Mouse (Mus musculus) midbrain, postnatal 0 days (tissue): ENCODE data around the gene Cyp27b1. TPM values are rescaled to one million over a fixed set of nuclear protein-coding genes. Genes with fewer than 3 reads are reported as not detected.
A peak's percentile ranks its signal among the peaks of the same experiment; 100 is the strongest.

ENCODE experiments used
- ATAC-seq: fragments of 200-750 bp; cut with Nextera tagmentation; 2 replicates; pipeline ENCODE4 v1.8.0; 2017; ENCODE audit warnings: moderate number of reproducible peaks, mild to moderate bottlenecking, moderate TSS enrichment, moderate library complexity; ENCODE audit not compliant: low FRiP score
- DNase-seq: peaks from one replicate; pipeline ENCODE4 v3.0.0-alpha.2; 2015; ENCODE audit warnings: low spot score
- H3K27ac ChIP-seq: fragments of 300-500 bp; sonication (generic); 2 replicates; pipeline ENCODE4 v1.5.1; 2014; ENCODE audit warnings: low read depth, mild to moderate bottlenecking, low read length, mixed read lengths
- H3K27me3 ChIP-seq: fragments of 300-500 bp; sonication (generic); 2 replicates; pipeline ENCODE4 v1.6.1; 2014; ENCODE audit warnings: low read length, control low read depth, mixed read lengths; ENCODE audit not compliant: insufficient read depth
- H3K36me3 ChIP-seq: fragments of 300-500 bp; sonication (generic); 2 replicates; pipeline ENCODE4 v1.6.1; 2014; ENCODE audit warnings: low read length, control low read depth, mixed read lengths; ENCODE audit not compliant: insufficient read depth
- H3K4me1 ChIP-seq: fragments of 300-500 bp; sonication (generic); 2 replicates; pipeline ENCODE4 v1.6.1; 2014; ENCODE audit warnings: mild to moderate bottlenecking, control low read depth, antibody characterized with exemption, low read length, mixed read lengths; ENCODE audit not compliant: insufficient read depth
- H3K4me2 ChIP-seq: fragments of 300-500 bp; sonication (generic); 2 replicates; pipeline ENCODE4 v1.6.1; 2014; ENCODE audit warnings: low read depth, mild to moderate bottlenecking, low read length, mixed read lengths; ENCODE audit not compliant: poor library complexity, severe bottlenecking
- H3K4me3 ChIP-seq: fragments of 300-500 bp; sonication (generic); 2 replicates; pipeline ENCODE4 v1.5.1; 2014; ENCODE audit warnings: low read depth, mild to moderate bottlenecking, low read length, moderate library complexity
- H3K9ac ChIP-seq: fragments of 300-500 bp; sonication (generic); replicated peaks from 2 replicates; pipeline ENCODE4 v1.6.1; 2014; ENCODE audit warnings: mild to moderate bottlenecking, low read length, moderate library complexity, mixed read lengths; ENCODE audit not compliant: poor library complexity, severe bottlenecking
- H3K9me3 ChIP-seq: fragments of 300-500 bp; sonication (generic); 2 replicates; pipeline ENCODE4 v1.6.1; 2016; ENCODE audit warnings: low read length, control low read depth
- CTCF ChIP-seq: IDR thresholded peaks from 2 replicates; pipeline ENCODE4 v1.5.1; 2016; ENCODE audit warnings: antibody characterized with exemption, mild to moderate bottlenecking
- WGBS: fragments of 180-500 bp; shearing (Covaris S2); extraction: QIAGEN DNeasy Blood & Tissue Kit; methylation state at CpG from one replicate; pipeline ENCODE4 v1.1.7; 2014; 5-methylcytosine and 5-hydroxymethylcytosine counted together
- polyA plus RNA-seq: library from polyadenylated mRNA; unstranded; fragments of >200 nt; fragmentation: Nextera tagmentation; extraction: Ambion mirVana; gene quantifications from 2 replicates; pipeline ENCODE4 v1.2.1, GENCODE M21; 2015
- total RNA-seq: library from RNA; depleted of rRNA; stranded (reverse); fragments of >200 nt; gene quantifications from 2 replicates; pipeline ENCODE4 v1.2.3, GENCODE M21; 2014

Cyp27b1 gene
- total and polyA plus RNA-seq, 2 experiments from 2014 or later, result 0.22 TPM; not detected in 1

DNA sequence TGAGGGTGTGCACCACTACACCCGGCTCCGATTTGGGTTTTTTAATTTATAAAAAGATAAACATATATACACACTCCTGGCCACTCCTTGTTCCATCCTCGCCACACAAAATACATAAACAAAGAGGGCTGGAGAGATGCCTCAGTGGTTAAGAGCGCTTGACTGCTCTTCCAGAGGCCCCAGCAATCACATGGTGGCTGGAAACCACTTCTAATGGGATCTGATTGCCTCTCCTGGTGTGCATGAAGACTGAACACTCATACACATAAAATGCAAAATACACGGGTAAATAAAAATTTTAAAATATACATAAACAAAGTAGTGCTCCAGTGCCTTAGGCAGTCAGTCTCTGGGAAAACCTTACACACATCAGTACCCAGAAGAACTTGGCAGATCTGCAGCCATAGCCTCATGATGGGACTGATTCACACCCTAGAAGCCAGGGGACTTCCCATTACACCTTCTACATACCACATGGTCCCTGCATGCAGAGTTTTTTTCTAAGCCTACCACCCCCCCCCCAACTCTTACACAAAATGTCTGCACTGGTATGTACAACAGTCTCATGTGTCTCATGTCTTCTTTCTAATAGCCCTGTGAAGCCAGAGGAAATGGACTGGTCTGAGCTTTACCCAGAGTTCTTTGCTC lies 5.5 kb upstream of the Cyp27b1 start:
- H3K36me3 ChIP-seq, result no peaks in the 10 kb centered on the region
- TF ChIP-seq CTCF, result no peak
- H3K27me3 ChIP-seq, result peaks cover 5% of the 10 kb centered on the region; the same call in 1 of the 2 replicates
- peak overlapping the region; percentile 79 for H3K4me3 ChIP-seq
- H3K9ac ChIP-seq, result 0 out of 2 replicates have a peak overlapping the region, but pooled peaks have one; percentile 71
- H3K4me2 ChIP-seq, result peak overlapping the region; percentile 94
- H3K9me3 ChIP-seq, result no peaks in the 10 kb centered on the region
- no peak for DNase-seq
- 18% methylated on average over 5 of the region's 5 CpGs for WGBS
- no peak for ATAC-seq
- no peak overlapping the region for H3K27ac ChIP-seq
- no peaks in the 10 kb centered on the region; the same call in 1 of the 2 replicates for H3K4me1 ChIP-seq

DNA sequence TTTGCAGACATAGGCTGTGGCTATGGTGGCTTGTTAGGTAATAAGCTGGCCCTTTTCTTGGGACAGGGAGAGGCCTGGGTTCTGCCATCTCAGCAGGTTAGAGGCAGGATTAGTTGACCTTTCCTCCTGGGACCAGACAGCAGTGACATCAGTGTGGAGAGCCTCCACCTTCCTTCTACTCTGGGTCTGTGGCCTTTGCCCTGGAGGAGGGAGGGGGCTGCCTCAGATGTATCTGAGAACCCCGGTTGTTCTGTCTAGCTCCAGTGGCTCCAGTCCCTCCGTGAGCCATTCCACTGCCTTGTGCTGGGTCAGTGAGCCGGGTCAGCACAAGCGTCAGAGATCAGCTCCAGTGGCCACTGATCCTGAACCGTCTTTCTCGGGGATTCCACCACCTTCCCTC lies 4.9 kb upstream of the Cyp27b1 start:
- Histone ChIP-seq H3K27me3 (peaks cover 11% of the 10 kb centered on the region), H3K4me2 (no peak overlapping the region), H3K27ac (no peak overlapping the region), H3K4me3 (no peak overlapping the region), H3K9me3 (no peaks in the 10 kb centered on the region), H3K36me3 (no peaks in the 10 kb centered on the region), H3K4me1 (no peaks in the 10 kb centered on the region; the same call in 1 of the 2 replicates), H3K9ac (no peak overlapping the region)
- no peak for DNase-seq
- TF ChIP-seq CTCF, result no peak
- ATAC-seq, result no peak
- WGBS, result 51% methylated on average over 6 of the region's 6 CpGs

GRCm38 (mm10) chr10:127048608-127049394 lies 751 bp downstream of the Cyp27b1 start:
- peak; percentile 29; the same call in 1 of the 2 replicates for TF ChIP-seq CTCF
- H3K4me3 ChIP-seq, result no peak overlapping the region
- DNase-seq, result no peak
- H3K9me3 ChIP-seq, result no peaks in the 10 kb centered on the region
- H3K27ac ChIP-seq, result no peak overlapping the region
- no peaks in the 10 kb centered on the region for H3K4me1 ChIP-seq
- peaks cover 3% of the 10 kb centered on the region; the same call in 1 of the 2 replicates for H3K36me3 ChIP-seq
- H3K9ac ChIP-seq, result no peak overlapping the region
- H3K4me2 ChIP-seq, result no peak overlapping the region
- 6% methylated on average over 35 of the region's 35 CpGs for WGBS
- no peak for ATAC-seq
- H3K27me3 ChIP-seq, result peaks cover 33% of the 10 kb centered on the region

- DNase-seq, result no peak
- 5% methylated on average over 29 of the region's 29 CpGs for WGBS
- Histone ChIP-seq H3K4me3 (no peak overlapping the region), H3K9me3 (no peaks in the 10 kb centered on the region), H3K4me2 (no peak overlapping the region), H3K36me3 (peaks cover 11% of the 10 kb centered on the region; the same call in 1 of the 2 replicates), H3K27ac (no peak overlapping the region), H3K9ac (no peak overlapping the region), H3K27me3 (peaks cover 33% of the 10 kb centered on the region), H3K4me1 (no peaks in the 10 kb centered on the region)
- ATAC-seq, result no peak
- peak; percentile 26 for TF ChIP-seq CTCF
These were observed 1.5 kb downstream of the Cyp27b1 start for GRCm38 (mm10) chr10:127049395-127050118.

DNA sequence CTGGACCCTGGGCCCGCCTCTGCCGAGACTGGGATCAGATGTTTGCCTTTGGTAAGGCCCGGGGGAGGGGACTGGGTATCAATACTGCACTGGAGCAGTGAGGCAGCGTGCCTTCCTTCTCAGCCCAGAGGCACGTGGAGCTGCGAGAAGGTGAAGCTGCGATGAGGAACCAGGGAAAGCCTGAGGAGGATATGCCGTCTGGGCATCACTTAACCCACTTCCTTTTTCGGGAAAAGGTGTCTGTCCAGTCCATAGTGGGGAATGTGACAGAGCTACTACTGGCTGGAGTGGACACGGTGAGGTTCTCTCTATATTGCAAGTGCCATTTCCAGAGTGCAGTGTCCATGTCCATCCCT lies 2.0 kb downstream of the Cyp27b1 start:
- Histone ChIP-seq H3K27me3 (peaks cover 33% of the 10 kb centered on the region), H3K4me3 (no peak overlapping the region)
- WGBS, result 23% methylated on average over 10 of the region's 10 CpGs

More for the DNA sequence above, 2.0 kb downstream of the Cyp27b1 start:
- peaks cover 16% of the 10 kb centered on the region for H3K36me3 ChIP-seq
- H3K9me3 ChIP-seq, result no peaks in the 10 kb centered on the region
- TF ChIP-seq CTCF, result no peak
- DNase-seq (no peak), ATAC-seq (no peak)
- no peak overlapping the region for H3K4me2 ChIP-seq
- H3K4me1 ChIP-seq, result no peaks in the 10 kb centered on the region
- H3K27ac ChIP-seq, result no peak overlapping the region
- no peak overlapping the region for H3K9ac ChIP-seq
